Mouse (Mus musculus) embryonic fibroblast, embryonic 13.5 days (primary cell): Measurements from ENCODE around the gene Helz.

Source experiments
- CTCF ChIP-seq: IDR thresholded peaks from 2 replicates; pipeline ENCODE4 v1.5.1; 2011; ENCODE audit warnings: mild to moderate bottlenecking, control low read depth, low read length, moderate library complexity, borderline replicate concordance; ENCODE audit not compliant: insufficient read depth
- POLR2A ChIP-seq: IDR thresholded peaks from 2 replicates; pipeline ENCODE4 v1.6.1; 2011; ENCODE audit warnings: low read depth, mild to moderate bottlenecking, control low read depth, low read length, moderate library complexity

- TF ChIP-seq CTCF: no peak
- TF ChIP-seq POLR2A: no peak
Measured at GRCm38 (mm10) chr11:107639657-107640056, 91.9 kb downstream of the Helz start.
